Mouse (Mus musculus) liver, embryonic 11.5 days (tissue): ENCODE results near the gene Tekt3. TPM values are rescaled to one million over a fixed set of nuclear protein-coding genes. Genes with fewer than 3 reads are reported as not detected.

ENCODE experiments used
- ATAC-seq: fragments of 200-750 bp; cut with Nextera tagmentation; replicated peaks from 2 replicates; pipeline ENCODE4 v1.8.0; 2017; ENCODE audit warnings: moderate number of reproducible peaks, mild to moderate bottlenecking, moderate TSS enrichment, moderate library complexity; ENCODE audit not compliant: low FRiP score
- DNase-seq: peaks from one replicate; pipeline ENCODE4 v3.0.0-alpha.2; 2017; ENCODE audit warnings: low spot score
- H3K27ac ChIP-seq: fragments of 300-500 bp; sonication (generic); 2 replicates; pipeline ENCODE4 v1.5.1; 2014; ENCODE audit warnings: mild to moderate bottlenecking, low read depth, low read length, control low read depth
- H3K27me3 ChIP-seq: fragments of 300-500 bp; sonication (generic); replicated peaks from 2 replicates; pipeline ENCODE4 v1.6.1; 2014; ENCODE audit warnings: low read length, mixed read lengths; ENCODE audit not compliant: control insufficient read depth, insufficient read depth
- H3K36me3 ChIP-seq: fragments of 300-500 bp; sonication (generic); 2 replicates; pipeline ENCODE4 v1.6.1; 2014; ENCODE audit warnings: mild to moderate bottlenecking, low read length, moderate library complexity, mixed read lengths; ENCODE audit not compliant: control insufficient read depth, insufficient read depth
- H3K4me1 ChIP-seq: fragments of 300-500 bp; sonication (generic); replicated peaks from 2 replicates; pipeline ENCODE4 v1.6.1; 2014; ENCODE audit warnings: low read length, mixed read lengths; ENCODE audit not compliant: control insufficient read depth, insufficient read depth
- H3K4me2 ChIP-seq: fragments of 300-500 bp; sonication (generic); 2 replicates; pipeline ENCODE4 v1.6.1; 2014; ENCODE audit warnings: mild to moderate bottlenecking, control low read depth, moderate library complexity
- H3K4me3 ChIP-seq: fragments of 300-500 bp; sonication (generic); 2 replicates; pipeline ENCODE4 v1.5.1; 2014; ENCODE audit warnings: low read depth, low read length, control low read depth
- H3K9ac ChIP-seq: fragments of 300-500 bp; sonication (generic); 2 replicates; pipeline ENCODE4 v1.6.1; 2014; ENCODE audit warnings: low read depth, low read length, control low read depth
- H3K9me3 ChIP-seq: fragments of 300-500 bp; sonication (generic); 2 replicates; pipeline ENCODE4 v1.6.1; 2016; ENCODE audit warnings: low read length, inconsistent platforms, mixed read lengths; ENCODE audit not compliant: control insufficient read depth
- WGBS: fragments of 180-500 bp; shearing (Covaris S2); extraction: QIAGEN DNeasy Blood & Tissue Kit; methylation state at CpG from one replicate; pipeline ENCODE4 v1.1.7; 2014; 5-methylcytosine and 5-hydroxymethylcytosine counted together
- polyA plus RNA-seq: library from polyadenylated mRNA; unstranded; fragments of >200 nt; fragmentation: Nextera tagmentation; extraction: Ambion mirVana; gene quantifications from 2 replicates; pipeline ENCODE4 v1.2.1, GENCODE M21; 2014

The Tekt3 gene
- polyA plus RNA-seq, 1 experiment from 2014 or later, result not detected

DNA sequence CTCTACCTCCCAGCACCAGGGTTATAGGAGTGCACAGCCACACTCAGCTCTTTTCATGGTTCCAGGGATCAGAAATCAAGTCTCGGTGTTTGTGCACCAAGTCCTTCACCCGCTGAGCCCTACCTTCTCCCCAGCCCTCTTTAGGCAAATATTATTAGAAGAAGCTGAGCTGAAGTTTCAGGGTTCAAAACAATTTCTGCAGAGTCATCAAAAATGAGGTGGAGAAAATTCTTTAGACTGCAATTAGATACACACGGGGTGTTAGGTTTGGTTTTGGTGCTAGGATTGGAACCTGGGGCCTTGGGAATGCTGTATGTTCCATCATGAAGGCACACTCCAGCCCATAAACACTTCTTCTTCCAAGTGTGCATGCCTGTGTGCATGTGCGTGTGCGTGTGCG lies 27.2 kb downstream of the Tekt3 start:
- H3K9me3 ChIP-seq, result no peaks in the 10 kb centered on the region
- no peaks in the 10 kb centered on the region for H3K4me1 ChIP-seq
- DNase-seq, result no peak
- no peak for ATAC-seq
- 84% methylated on average over 6 of the region's 6 CpGs for WGBS
- H3K9ac ChIP-seq, result no peak overlapping the region
- H3K27me3 ChIP-seq, result no peaks in the 10 kb centered on the region
- no peaks in the 10 kb centered on the region for H3K36me3 ChIP-seq
- H3K4me3 ChIP-seq, result no peak overlapping the region
- no peak overlapping the region for H3K4me2 ChIP-seq
- no peak overlapping the region for H3K27ac ChIP-seq

DNA sequence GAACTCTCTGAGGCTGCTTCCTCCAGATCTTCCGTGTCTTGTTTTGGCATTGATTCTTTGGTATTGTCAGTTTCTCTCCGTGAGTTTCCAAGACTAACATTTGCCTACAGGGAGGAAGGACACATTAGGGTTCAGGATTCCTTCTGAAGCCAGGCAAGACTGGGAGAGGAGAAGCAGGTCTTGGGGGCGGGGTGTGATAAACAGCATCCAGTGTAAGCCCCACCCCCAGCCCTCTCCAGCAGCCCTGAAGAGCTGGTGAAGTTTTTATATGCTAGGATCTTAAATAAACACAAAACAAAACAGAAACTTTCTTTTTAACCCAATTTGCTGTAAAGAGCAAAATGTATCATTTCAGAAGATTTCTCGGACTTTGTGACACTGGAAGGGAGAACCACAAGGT lies 28.8 kb downstream of the Tekt3 start:
- H3K4me2 ChIP-seq, result no peak overlapping the region
- H3K36me3 ChIP-seq, result no peaks in the 10 kb centered on the region
- no peak for ATAC-seq
- H3K27ac ChIP-seq, result no peak overlapping the region
- no peak for DNase-seq
- 35% methylated on average over 4 of the region's 4 CpGs for WGBS
- no peaks in the 10 kb centered on the region for H3K27me3 ChIP-seq
- no peak overlapping the region for H3K4me3 ChIP-seq
- H3K9ac ChIP-seq, result no peak overlapping the region
- no peaks in the 10 kb centered on the region for H3K9me3 ChIP-seq
- no peaks in the 10 kb centered on the region for H3K4me1 ChIP-seq

GRCm38 (mm10) chr11:63090986-63091385 lies 29.5 kb downstream of the Tekt3 start:
- no peak overlapping the region for H3K4me3 ChIP-seq
- no peaks in the 10 kb centered on the region for H3K9me3 ChIP-seq
- no peaks in the 10 kb centered on the region for H3K27me3 ChIP-seq
- no peaks in the 10 kb centered on the region for H3K36me3 ChIP-seq
- WGBS, result 81% methylated on average over 6 of the region's 6 CpGs
- H3K9ac ChIP-seq, result no peak overlapping the region
- no peaks in the 10 kb centered on the region for H3K4me1 ChIP-seq
- no peak overlapping the region for H3K4me2 ChIP-seq
- no peak overlapping the region for H3K27ac ChIP-seq
- DNase-seq, result no peak
- ATAC-seq, result no peak

DNA sequence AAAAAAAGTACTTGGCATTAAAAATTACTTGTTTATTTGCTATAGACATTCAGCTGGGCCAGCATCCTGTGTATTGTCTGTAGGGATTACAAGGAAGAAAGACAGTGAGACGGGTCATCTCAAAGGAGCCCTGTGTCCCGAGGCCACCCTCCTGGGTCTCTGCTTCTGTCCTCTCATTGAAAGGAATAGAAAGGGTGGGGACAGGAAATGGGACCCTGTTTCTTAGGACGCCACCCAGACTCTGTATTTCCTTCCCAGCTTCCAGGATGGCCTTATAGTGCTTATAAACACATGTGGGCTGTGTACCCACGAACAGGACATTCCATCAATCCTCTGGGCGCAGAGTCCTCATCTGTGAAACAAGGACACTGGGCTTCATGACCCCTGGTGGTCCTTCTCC lies 30.8 kb downstream of the Tekt3 start:
- H3K4me2 ChIP-seq, result no peak overlapping the region
- H3K9ac ChIP-seq, result no peak overlapping the region
- H3K9me3 ChIP-seq, result no peaks in the 10 kb centered on the region
- WGBS, result 65% methylated on average over 5 of the region's 5 CpGs
- H3K27ac ChIP-seq, result no peak overlapping the region
- no peak for ATAC-seq
- H3K36me3 ChIP-seq, result no peaks in the 10 kb centered on the region
- H3K27me3 ChIP-seq, result no peaks in the 10 kb centered on the region
- no peak for DNase-seq
- no peaks in the 10 kb centered on the region for H3K4me1 ChIP-seq
- H3K4me3 ChIP-seq, result no peak overlapping the region

- Histone ChIP-seq H3K27ac (no peak overlapping the region), H3K4me1 (no peaks in the 10 kb centered on the region), H3K36me3 (no peaks in the 10 kb centered on the region), H3K4me3 (no peak overlapping the region), H3K9ac (no peak overlapping the region), H3K4me2 (no peak overlapping the region), H3K27me3 (no peaks in the 10 kb centered on the region), H3K9me3 (no peaks in the 10 kb centered on the region)
- WGBS, result 65% methylated on average over 5 of the region's 5 CpGs
- DNase-seq, result no peak
- ATAC-seq, result no peak
These were observed 32.1 kb downstream of the Tekt3 start for GRCm38 (mm10) chr11:63093601-63094000.

DNA sequence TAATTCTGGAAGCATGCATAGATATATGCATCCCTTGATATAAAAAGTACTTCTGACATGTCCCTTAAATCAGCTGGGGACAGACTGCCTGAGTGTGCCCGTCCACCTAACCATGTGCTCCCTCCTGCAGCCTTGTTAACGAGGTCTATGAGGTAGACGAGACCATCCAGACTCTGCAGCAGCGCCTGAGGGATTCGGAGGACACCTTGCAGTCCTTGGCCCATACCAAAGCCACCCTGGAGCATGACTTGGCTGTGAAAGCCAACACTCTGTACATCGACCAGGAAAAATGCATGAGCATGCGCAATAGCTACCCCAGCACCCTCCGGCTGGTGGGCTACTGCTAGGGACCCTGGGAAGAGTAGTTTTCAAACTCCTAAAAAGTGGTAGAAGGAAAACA lies 33.0 kb downstream of the Tekt3 start:
- no peaks in the 10 kb centered on the region for H3K36me3 ChIP-seq
- no peaks in the 10 kb centered on the region for H3K27me3 ChIP-seq
- no peak overlapping the region for H3K27ac ChIP-seq
- no peak overlapping the region for H3K4me2 ChIP-seq
- 84% methylated on average over 8 of the region's 8 CpGs for WGBS
- H3K4me1 ChIP-seq, result no peaks in the 10 kb centered on the region
- no peak overlapping the region for H3K9ac ChIP-seq
- no peaks in the 10 kb centered on the region for H3K9me3 ChIP-seq
- H3K4me3 ChIP-seq, result no peak overlapping the region
- DNase-seq, result no peak
- ATAC-seq, result no peak

DNA sequence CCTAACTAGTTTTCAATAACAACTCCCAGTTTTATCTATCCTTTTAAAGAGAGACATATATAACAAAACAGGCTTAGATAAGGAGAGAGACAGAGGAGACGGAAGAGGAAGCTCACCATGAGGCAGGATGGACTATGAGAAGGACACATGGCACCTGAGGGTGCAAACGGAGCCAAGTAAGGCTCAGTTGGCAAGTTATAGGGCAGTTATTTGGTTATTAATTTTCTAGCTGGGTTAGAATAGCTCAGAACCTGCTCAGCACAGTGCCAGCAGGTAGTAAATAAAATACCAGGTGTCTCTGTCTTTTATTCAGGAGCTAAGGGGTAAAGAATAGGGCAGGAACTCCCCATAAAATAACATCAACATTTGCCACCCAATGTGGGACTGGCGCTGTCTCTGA lies 36.6 kb downstream of the Tekt3 start:
- no peak overlapping the region for H3K27ac ChIP-seq
- H3K4me1 ChIP-seq, result no peaks in the 10 kb centered on the region
- no peaks in the 10 kb centered on the region for H3K36me3 ChIP-seq
- H3K4me2 ChIP-seq, result no peak overlapping the region
- ATAC-seq (no peak), DNase-seq (no peak)
- no peaks in the 10 kb centered on the region for H3K9me3 ChIP-seq
- 73% methylated on average over 3 of the region's 3 CpGs for WGBS
- H3K4me3 ChIP-seq, result no peak overlapping the region
- no peaks in the 10 kb centered on the region for H3K27me3 ChIP-seq
- no peak overlapping the region for H3K9ac ChIP-seq

- H3K9ac ChIP-seq, result no peak overlapping the region
- H3K4me3 ChIP-seq, result no peak overlapping the region
- no peaks in the 10 kb centered on the region for H3K36me3 ChIP-seq
- H3K9me3 ChIP-seq, result no peaks in the 10 kb centered on the region
- H3K4me2 ChIP-seq, result no peak overlapping the region
- 70% methylated on average over 3 of the region's 3 CpGs for WGBS
- DNase-seq (no peak), ATAC-seq (no peak)
- H3K27ac ChIP-seq, result no peak overlapping the region
- H3K27me3 ChIP-seq, result no peaks in the 10 kb centered on the region
- no peaks in the 10 kb centered on the region for H3K4me1 ChIP-seq
These were observed 37.9 kb downstream of the Tekt3 start for GRCm38 (mm10) chr11:63099390-63099789.

GRCm38 (mm10) chr11:63103256-63103655 lies 41.8 kb downstream of the Tekt3 start:
- no peaks in the 10 kb centered on the region for H3K9me3 ChIP-seq
- H3K4me1 ChIP-seq, result no peaks in the 10 kb centered on the region
- ATAC-seq, result no peak
- WGBS, result 75% methylated on average over 7 of the region's 7 CpGs
- H3K4me2 ChIP-seq, result no peak overlapping the region
- no peak overlapping the region for H3K27ac ChIP-seq
- no peaks in the 10 kb centered on the region for H3K36me3 ChIP-seq
- H3K9ac ChIP-seq, result no peak overlapping the region
- no peaks in the 10 kb centered on the region for H3K27me3 ChIP-seq
- no peak overlapping the region for H3K4me3 ChIP-seq
- DNase-seq, result no peak
